Mouse (Mus musculus): ENCODE measurements around the gene Sestd1.

Sestd1 gene

GRCm38 (mm10) chr2:77173366-77173765 is 107.0 kb downstream of the Sestd1 start:
- DNase-seq (ENCODE audit: low spot score in 2 of 2), result no peak

- DNase-seq (ENCODE audit: low spot score in 2 of 2), result no peak
Measured at GRCm38 (mm10) chr2:77172241-77172671, 108.1 kb downstream of the Sestd1 start.

GRCm38 (mm10) chr2:77171444-77172240 is 108.8 kb downstream of the Sestd1 start:
- DNase-seq (ENCODE audit: low spot score in 2 of 2), result no peak

GRCm38 (mm10) chr2:77170633-77171105 is 109.7 kb downstream of the Sestd1 start, which contains the start of gene Ccdc141:
Gene Ccdc141, minus strand, starts transcription at chr2:77170636.
- no peak for DNase-seq (ENCODE audit: low spot score in 2 of 2)

GRCm38 (mm10) chr2:77169916-77170632 is 110.3 kb downstream of the Sestd1 start:
- DNase-seq (ENCODE audit: low spot score in 2 of 2), result no peak

- DNase-seq (ENCODE audit: low spot score in 2 of 2), result no peak
Measured at GRCm38 (mm10) chr2:77169218-77169617, 111.2 kb downstream of the Sestd1 start.

- DNase-seq (ENCODE audit: low spot score in 2 of 2), result no peak
Measured at GRCm38 (mm10) chr2:77168781-77169180, 111.6 kb downstream of the Sestd1 start.

- DNase-seq (ENCODE audit: low spot score in 2 of 2), result no peak
Measured at GRCm38 (mm10) chr2:77168081-77168685, 112.2 kb downstream of the Sestd1 start.

GRCm38 (mm10) chr2:77166366-77166765 is 114.0 kb downstream of the Sestd1 start:
- DNase-seq (ENCODE audit: low spot score in 2 of 2), result no peak

GRCm38 (mm10) chr2:77164662-77165061 is 115.7 kb downstream of the Sestd1 start:
- no peak for DNase-seq (ENCODE audit: low spot score in 2 of 2)

- no peak for DNase-seq (ENCODE audit: low spot score in 2 of 2)
Measured at GRCm38 (mm10) chr2:77163381-77163780, 117.0 kb downstream of the Sestd1 start.

GRCm38 (mm10) chr2:77162135-77162534 is 118.3 kb downstream of the Sestd1 start:
- no peak for DNase-seq (ENCODE audit: low spot score in 2 of 2)

GRCm38 (mm10) chr2:77157546-77157945 is 122.8 kb downstream of the Sestd1 start:
- no peak for DNase-seq (ENCODE audit: low spot score in 2 of 2)

GRCm38 (mm10) chr2:77154080-77154479 is 126.3 kb downstream of the Sestd1 start:
- no peak for DNase-seq (ENCODE audit: low spot score in 2 of 2)

- no peak for DNase-seq (ENCODE audit: low spot score in 2 of 2)
Measured at GRCm38 (mm10) chr2:77151255-77151654, 129.1 kb downstream of the Sestd1 start.

GRCm38 (mm10) chr2:77149576-77149975 is 130.8 kb downstream of the Sestd1 start:
- no peak for DNase-seq (ENCODE audit: low spot score in 2 of 2)

- DNase-seq (ENCODE audit: low spot score in 2 of 2), result no peak
Measured at GRCm38 (mm10) chr2:77148215-77148614, 132.2 kb downstream of the Sestd1 start.

- no peak for DNase-seq (ENCODE audit: low spot score in 2 of 2)
Measured at GRCm38 (mm10) chr2:77146968-77147367, 133.4 kb downstream of the Sestd1 start.

- no peak for DNase-seq (ENCODE audit: low spot score in 2 of 2)
Measured at GRCm38 (mm10) chr2:77146291-77146690, 134.1 kb downstream of the Sestd1 start.

- no peak for DNase-seq (ENCODE audit: low spot score in 2 of 2)
Measured at GRCm38 (mm10) chr2:77143536-77143935, 136.9 kb downstream of the Sestd1 start.

- DNase-seq (ENCODE audit: low spot score in 2 of 2), result no peak
Measured at GRCm38 (mm10) chr2:77138879-77139278, 141.5 kb downstream of the Sestd1 start.

- no peak for DNase-seq (ENCODE audit: low spot score in 2 of 2)
Measured at GRCm38 (mm10) chr2:77134906-77135305, 145.5 kb downstream of the Sestd1 start.

All from frontal cortex, postnatal 10 days (tissue).